Mouse (Mus musculus): ENCODE results near the gene Gmpr2.
A peak's percentile ranks its signal among the peaks of the same experiment; 100 is the strongest.

DNA sequence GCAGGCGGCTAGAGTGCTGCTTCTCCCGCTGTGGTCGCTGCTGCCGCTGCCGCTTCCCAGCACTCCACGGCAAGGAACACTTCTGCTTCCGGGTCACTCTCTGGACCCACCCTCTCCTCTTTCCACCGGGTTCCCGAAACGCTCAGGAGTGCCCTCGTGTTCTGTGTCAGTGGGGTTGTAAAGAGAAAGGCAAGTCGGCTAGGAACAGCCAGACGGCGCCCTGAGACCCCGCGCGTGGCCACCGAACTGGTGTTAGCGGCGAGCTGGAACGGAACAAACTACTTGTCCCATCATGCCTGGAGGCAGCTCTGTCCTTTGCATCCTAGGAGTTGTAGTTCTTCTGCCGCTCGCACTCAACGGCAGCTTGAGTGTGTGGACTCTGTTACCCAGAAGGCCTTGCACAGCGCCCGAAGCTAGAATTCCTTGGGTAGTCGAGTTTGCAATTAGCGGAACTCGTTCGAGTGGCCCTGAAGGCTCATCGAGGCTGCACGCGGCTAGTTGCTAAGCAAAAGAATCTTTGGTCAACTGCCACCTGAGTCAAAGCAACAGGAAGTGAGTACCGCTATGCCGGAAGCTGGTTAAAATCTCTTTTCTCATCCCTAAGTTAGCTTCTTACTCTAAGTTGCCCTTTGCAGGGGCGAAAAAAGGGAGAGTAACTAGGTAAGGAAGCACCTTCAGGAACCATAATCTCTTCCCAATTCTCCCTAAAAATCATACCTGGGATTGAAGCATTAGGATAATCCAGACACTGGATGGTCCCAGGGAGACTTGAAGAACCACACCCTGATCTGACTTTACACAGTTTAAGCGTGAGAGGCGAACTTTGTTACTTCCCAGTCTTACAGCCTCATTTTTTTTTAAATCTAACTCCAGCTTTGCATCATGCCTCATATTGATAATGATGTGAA, at the start of gene Gmpr2, which contains the start of gene Nedd8:
- TF ChIP-seq CTCF (IDR thresholded peaks at IDR 0.05; ENCODE audit: extremely low read depth, insufficient read depth, low read length) (no peak), POLR2A (IDR thresholded peaks at IDR 0.05; ENCODE audit: extremely low read depth, insufficient read depth, low read length) (peak; percentile 70)

All from cortical plate, adult 2 months (tissue).